Mouse (Mus musculus) limb, embryonic 10.5 days (tissue): Measurements from ENCODE around the gene Cdh23. TPM values are rescaled to one million over a fixed set of nuclear protein-coding genes. Genes with fewer than 3 reads are reported as not detected.

ENCODE experiments used
- DNase-seq: peaks from one replicate; pipeline ENCODE4 v3.0.0-alpha.2; 2017; ENCODE audit warnings: low spot score
- H3K27ac ChIP-seq: fragments of 300-500 bp; sonication (generic); 2 replicates; pipeline ENCODE4 v1.5.1; 2016; ENCODE audit warnings: mild to moderate bottlenecking
- H3K27me3 ChIP-seq: fragments of 300-500 bp; sonication (generic); 2 replicates; pipeline ENCODE4 v1.6.1; 2016; ENCODE audit warnings: low read depth, mild to moderate bottlenecking; ENCODE audit not compliant: poor library complexity, severe bottlenecking
- H3K36me3 ChIP-seq: fragments of 300-500 bp; sonication (generic); 2 replicates; pipeline ENCODE4 v1.6.1; 2016; ENCODE audit warnings: mild to moderate bottlenecking, moderate library complexity
- H3K4me1 ChIP-seq: fragments of 300-500 bp; sonication (generic); 2 replicates; pipeline ENCODE4 v1.6.1; 2016
- H3K4me3 ChIP-seq: fragments of 300-500 bp; sonication (generic); 2 replicates; pipeline ENCODE4 v1.5.1; 2016; ENCODE audit warnings: mild to moderate bottlenecking, moderate library complexity
- H3K9me3 ChIP-seq: fragments of 300-500 bp; sonication (generic); replicated peaks from 2 replicates; pipeline ENCODE4 v1.6.1; 2016; ENCODE audit warnings: mild to moderate bottlenecking
- WGBS: fragments of 180-500 bp; shearing (Covaris S2); methylation state at CpG from one replicate; pipeline ENCODE4 v1.1.7; 2016; 5-methylcytosine and 5-hydroxymethylcytosine counted together
- polyA plus RNA-seq: library from polyadenylated mRNA; unstranded; fragments of >200 nt; fragmentation: Nextera tagmentation; extraction: Ambion mirVana; gene quantifications from 2 replicates; pipeline ENCODE4 v1.2.1, GENCODE M21; 2016

The Cdh23 gene
- polyA plus RNA-seq, 1 experiment from 2014 or later: 0.36 TPM

GRCm38 (mm10) chr10:60290026-60290738 is 406.1 kb downstream of the Cdh23 start:
- no peaks in the 10 kb centered on the region for H3K9me3 ChIP-seq
- DNase-seq: no peak
- WGBS: 69% methylated on average over 7 of the region's 7 CpGs
- peaks cover 37% of the 10 kb centered on the region for H3K4me1 ChIP-seq
- H3K27ac ChIP-seq: no peak overlapping the region
- H3K4me3 ChIP-seq: no peak overlapping the region
- peaks cover 38% of the 10 kb centered on the region for H3K36me3 ChIP-seq
- no peaks in the 10 kb centered on the region for H3K27me3 ChIP-seq

- Histone ChIP-seq H3K4me3 (no peak overlapping the region), H3K27ac (no peak overlapping the region), H3K4me1 (peaks cover 46% of the 10 kb centered on the region), H3K36me3 (peaks cover 29% of the 10 kb centered on the region), H3K9me3 (no peaks in the 10 kb centered on the region), H3K27me3 (no peaks in the 10 kb centered on the region)
- WGBS: 91% methylated on average over 8 of the region's 8 CpGs
- DNase-seq: no peak
Measured at GRCm38 (mm10) chr10:60289216-60289615, 407.1 kb downstream of the Cdh23 start.

GRCm38 (mm10) chr10:60287726-60288125 is 408.6 kb downstream of the Cdh23 start:
- DNase-seq: no peak
- peaks cover 53% of the 10 kb centered on the region for H3K4me1 ChIP-seq

GRCm38 (mm10) chr10:60287161-60287560 is 409.1 kb downstream of the Cdh23 start:
- Histone ChIP-seq H3K4me3 (no peak overlapping the region), H3K36me3 (peaks cover 12% of the 10 kb centered on the region), H3K4me1 (peaks cover 53% of the 10 kb centered on the region), H3K9me3 (no peaks in the 10 kb centered on the region), H3K27ac (no peak overlapping the region), H3K27me3 (no peaks in the 10 kb centered on the region)
- no peak for DNase-seq
- WGBS: 92% methylated on average over 4 of the region's 4 CpGs

More at GRCm38 (mm10) chr10:60287726-60288125, 408.6 kb downstream of the Cdh23 start:
- peaks cover 16% of the 10 kb centered on the region for H3K36me3 ChIP-seq
- no peak overlapping the region for H3K27ac ChIP-seq
- H3K27me3 ChIP-seq: no peaks in the 10 kb centered on the region
- 86% methylated on average over 2 of the region's 2 CpGs for WGBS
- no peaks in the 10 kb centered on the region for H3K9me3 ChIP-seq
- H3K4me3 ChIP-seq: no peak overlapping the region

- peaks cover 52% of the 10 kb centered on the region for H3K4me1 ChIP-seq
- DNase-seq: no peak
- no peaks in the 10 kb centered on the region for H3K27me3 ChIP-seq
- peaks cover 9% of the 10 kb centered on the region for H3K36me3 ChIP-seq
- no peak overlapping the region for H3K4me3 ChIP-seq
- WGBS: 96% methylated on average over 7 of the region's 7 CpGs
- H3K9me3 ChIP-seq: no peaks in the 10 kb centered on the region
- no peak overlapping the region for H3K27ac ChIP-seq
Measured at GRCm38 (mm10) chr10:60286546-60286945, 409.7 kb downstream of the Cdh23 start.

GRCm38 (mm10) chr10:60285676-60286372 is 410.5 kb downstream of the Cdh23 start:
- H3K9me3 ChIP-seq: no peaks in the 10 kb centered on the region
- H3K27me3 ChIP-seq: no peaks in the 10 kb centered on the region
- 0 out of 2 replicates have a peak, but pooled peaks cover 8% of the 10 kb centered on the region for H3K36me3 ChIP-seq
- 84% methylated on average over 14 of the region's 14 CpGs for WGBS
- peak; percentile 42 for DNase-seq
- H3K27ac ChIP-seq: 0 out of 2 replicates have a peak overlapping the region, but pooled peaks have one; percentile 3
- no peak overlapping the region for H3K4me3 ChIP-seq
- peaks cover 45% of the 10 kb centered on the region for H3K4me1 ChIP-seq

GRCm38 (mm10) chr10:60285183-60285582 is 411.1 kb downstream of the Cdh23 start:
- DNase-seq: no peak
- Histone ChIP-seq H3K4me1 (peaks cover 41% of the 10 kb centered on the region), H3K27ac (peak overlapping the region; percentile 3; the same call in 1 of the 2 replicates)

GRCm38 (mm10) chr10:60284676-60285111 is 411.6 kb downstream of the Cdh23 start:
- H3K36me3 ChIP-seq: peaks cover 11% of the 10 kb centered on the region; the same call in 1 of the 2 replicates
- peak overlapping the region; percentile 3; the same call in 1 of the 2 replicates for H3K27ac ChIP-seq
- H3K9me3 ChIP-seq: no peaks in the 10 kb centered on the region
- H3K4me1 ChIP-seq: peaks cover 41% of the 10 kb centered on the region
- H3K4me3 ChIP-seq: no peak overlapping the region
- H3K27me3 ChIP-seq: no peaks in the 10 kb centered on the region
- 67% methylated on average over 8 of the region's 8 CpGs for WGBS
- DNase-seq: no peak

More at GRCm38 (mm10) chr10:60285183-60285582, 411.1 kb downstream of the Cdh23 start:
- H3K4me3 ChIP-seq: no peak overlapping the region
- 90% methylated on average over 8 of the region's 8 CpGs for WGBS
- H3K9me3 ChIP-seq: no peaks in the 10 kb centered on the region
- 0 out of 2 replicates have a peak, but pooled peaks cover 8% of the 10 kb centered on the region for H3K36me3 ChIP-seq
- no peaks in the 10 kb centered on the region for H3K27me3 ChIP-seq

- Histone ChIP-seq H3K27me3 (no peaks in the 10 kb centered on the region), H3K9me3 (no peaks in the 10 kb centered on the region), H3K36me3 (peaks cover 12% of the 10 kb centered on the region; the same call in 1 of the 2 replicates), H3K27ac (0 out of 2 replicates have a peak overlapping the region, but pooled peaks have one; percentile 3), H3K4me3 (no peak overlapping the region), H3K4me1 (peaks cover 44% of the 10 kb centered on the region)
- WGBS: 93% methylated on average over 6 of the region's 6 CpGs
- no peak for DNase-seq
Measured at GRCm38 (mm10) chr10:60284248-60284647, 412.0 kb downstream of the Cdh23 start.

- no peak overlapping the region for H3K4me3 ChIP-seq
- H3K27ac ChIP-seq: no peak overlapping the region
- H3K4me1 ChIP-seq: peaks cover 54% of the 10 kb centered on the region
- DNase-seq: no peak
- WGBS: 87% methylated on average over 10 of the region's 10 CpGs
- no peaks in the 10 kb centered on the region for H3K27me3 ChIP-seq
- H3K9me3 ChIP-seq: no peaks in the 10 kb centered on the region
- H3K36me3 ChIP-seq: peaks cover 14% of the 10 kb centered on the region; the same call in 1 of the 2 replicates
Measured at GRCm38 (mm10) chr10:60282116-60283014, 413.9 kb downstream of the Cdh23 start.

- H3K36me3 ChIP-seq: peaks cover 14% of the 10 kb centered on the region; the same call in 1 of the 2 replicates
- H3K4me1 ChIP-seq: peaks cover 55% of the 10 kb centered on the region
- no peak for DNase-seq
- H3K27me3 ChIP-seq: no peaks in the 10 kb centered on the region
- H3K27ac ChIP-seq: no peak overlapping the region
- H3K9me3 ChIP-seq: no peaks in the 10 kb centered on the region
- no peak overlapping the region for H3K4me3 ChIP-seq
- 92% methylated on average over 9 of the region's 9 CpGs for WGBS
Measured at GRCm38 (mm10) chr10:60281571-60282050, 414.7 kb downstream of the Cdh23 start.

- H3K9me3 ChIP-seq: no peaks in the 10 kb centered on the region
- no peak for DNase-seq
- H3K27me3 ChIP-seq: no peaks in the 10 kb centered on the region
- no peak overlapping the region for H3K27ac ChIP-seq
- no peak overlapping the region for H3K4me3 ChIP-seq
- WGBS: 89% methylated on average over 6 of the region's 6 CpGs
- peaks cover 47% of the 10 kb centered on the region for H3K4me1 ChIP-seq
- peaks cover 14% of the 10 kb centered on the region; the same call in 1 of the 2 replicates for H3K36me3 ChIP-seq
Measured at GRCm38 (mm10) chr10:60280353-60280752, 415.9 kb downstream of the Cdh23 start.
